Mouse (Mus musculus): ENCODE results near the gene Lonp2. TPM values are rescaled to one million over a fixed set of nuclear protein-coding genes. Genes with fewer than 3 reads are reported as not detected.
A peak's percentile ranks its signal among the peaks of the same experiment; 100 is the strongest.

Gene Lonp2
- 106 TPM for polyA plus RNA-seq (2021)

DNA sequence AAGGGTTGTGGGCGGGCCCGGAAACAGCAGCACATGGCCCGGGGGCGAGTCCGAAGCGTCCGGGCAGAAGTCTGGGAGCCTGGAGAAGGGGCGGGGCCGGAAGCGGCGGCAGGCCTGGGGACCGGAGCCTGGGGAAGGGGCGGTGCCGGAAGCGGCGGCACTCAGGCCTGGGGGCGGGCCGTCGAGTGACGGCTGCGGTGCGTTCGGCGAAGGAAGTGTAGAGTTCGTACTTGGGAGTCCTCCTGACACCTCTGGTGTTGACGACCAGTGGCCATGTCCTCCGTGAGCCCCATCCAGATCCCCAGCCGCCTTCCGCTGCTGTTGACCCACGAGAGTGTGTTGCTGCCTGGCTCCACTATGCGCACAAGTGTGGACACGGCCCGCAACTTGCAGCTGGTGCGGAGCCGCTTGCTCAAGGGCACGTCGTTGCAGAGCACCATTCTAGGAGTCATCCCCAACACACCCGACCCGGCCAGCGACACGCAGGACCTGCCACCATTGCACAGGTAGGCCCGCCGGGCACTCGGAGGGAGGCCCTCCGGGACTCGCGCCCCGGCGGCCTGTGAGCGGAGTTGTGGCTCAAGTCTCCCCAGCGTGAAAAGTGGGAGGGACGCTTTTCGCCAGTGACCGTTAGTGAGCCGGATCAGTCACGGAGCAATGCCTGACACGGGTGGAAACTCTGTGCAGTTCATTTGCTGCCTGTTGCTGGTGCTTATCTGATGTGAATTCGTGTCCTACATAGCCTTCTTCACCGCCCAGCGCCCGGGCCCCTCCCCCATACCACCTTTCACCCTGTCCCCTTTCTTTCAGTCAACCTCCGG is at the start of gene Lonp2:
Lonp2 (plus strand) TSS at position 133 of the 821 bp plus-strand sequence.
- TF ChIP-seq CTCF (IDR thresholded peaks at IDR 0.05), result no peak
- no peaks in the 10 kb centered on the region for H3K27me3 ChIP-seq
- POLR2A ChIA-PET, result no interaction called here
- CTCF ChIA-PET, result no interaction called here
- ATAC-seq (peak; percentile 94), DNase-seq (ENCODE audit: low read depth, low spot score) (peak; percentile 53)
- in situ Hi-C loops (cut with MboI; ENCODE audit: low pct_unique_long_range_greater_than_20kb), result no loop called here

DNA sequence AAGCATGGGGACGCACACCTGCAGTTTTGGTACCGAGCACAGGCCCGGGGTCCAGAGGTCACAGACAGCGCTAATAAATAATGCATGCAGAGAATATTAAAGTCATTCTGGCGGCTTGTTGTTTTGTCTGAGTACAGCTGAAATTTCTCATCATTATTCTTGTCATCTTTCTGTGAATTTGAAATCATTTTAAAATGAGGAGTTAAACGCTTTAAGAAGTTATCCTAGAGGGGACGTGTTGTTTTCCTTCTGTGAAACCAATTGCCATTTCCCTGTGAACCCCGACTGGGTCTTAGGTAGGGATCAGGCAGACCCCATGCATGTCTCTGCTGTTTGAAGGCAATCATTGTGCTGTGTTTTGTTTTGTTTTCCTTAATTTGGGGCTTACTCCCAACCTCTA is 46.3 kb upstream of the Lonp2 start:
- no peaks in the 10 kb centered on the region for H3K27me3 ChIP-seq
- no peak for DNase-seq (ENCODE audit: low read depth, low spot score)
- POLR2A ChIA-PET, result no interaction called here
- CTCF ChIA-PET, result interaction anchor here (1.0 to 2.6 kb wide), 2 partner anchors 11 to 15 kb away, joined by 4 to 7 read pairs; no protein-coding TSS in a partner anchor
- TF ChIP-seq CTCF (IDR thresholded peaks at IDR 0.05), result no peak
- in situ Hi-C loops (cut with MboI; ENCODE audit: low pct_unique_long_range_greater_than_20kb), result no loop called here
- ATAC-seq, result no peak

DNA sequence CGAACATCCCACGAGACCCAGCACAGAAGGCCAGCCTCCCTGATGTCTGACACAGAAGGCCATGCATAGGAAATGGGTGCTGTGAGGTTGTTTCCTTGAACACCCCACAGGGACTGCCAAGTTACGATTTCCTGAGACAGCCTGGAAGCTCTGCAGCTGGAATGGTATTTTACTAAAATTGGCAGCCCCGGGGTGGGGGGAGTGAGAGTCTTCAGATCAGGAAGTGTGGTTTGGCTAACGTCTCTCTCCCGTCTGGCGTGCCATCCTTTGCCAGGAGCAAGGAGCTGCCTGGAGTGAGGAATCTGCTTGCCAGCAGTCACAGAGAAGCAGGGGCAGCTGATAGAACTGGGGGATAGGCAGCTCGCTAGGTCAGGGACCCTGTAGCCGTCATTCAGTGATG is 45.8 kb upstream of the Lonp2 start:
- no peak for ATAC-seq
- in situ Hi-C loops (cut with MboI; ENCODE audit: low pct_unique_long_range_greater_than_20kb), result no loop called here
- no peak for DNase-seq (ENCODE audit: low read depth, low spot score)
- POLR2A ChIA-PET, result no interaction called here
- CTCF ChIA-PET, result interaction anchor here (1.0 to 2.6 kb wide), 2 partner anchors 12 to 16 kb away, joined by 4 to 7 read pairs; no protein-coding TSS in a partner anchor
- TF ChIP-seq CTCF (IDR thresholded peaks at IDR 0.05), result no peak
- no peaks in the 10 kb centered on the region for H3K27me3 ChIP-seq

DNA sequence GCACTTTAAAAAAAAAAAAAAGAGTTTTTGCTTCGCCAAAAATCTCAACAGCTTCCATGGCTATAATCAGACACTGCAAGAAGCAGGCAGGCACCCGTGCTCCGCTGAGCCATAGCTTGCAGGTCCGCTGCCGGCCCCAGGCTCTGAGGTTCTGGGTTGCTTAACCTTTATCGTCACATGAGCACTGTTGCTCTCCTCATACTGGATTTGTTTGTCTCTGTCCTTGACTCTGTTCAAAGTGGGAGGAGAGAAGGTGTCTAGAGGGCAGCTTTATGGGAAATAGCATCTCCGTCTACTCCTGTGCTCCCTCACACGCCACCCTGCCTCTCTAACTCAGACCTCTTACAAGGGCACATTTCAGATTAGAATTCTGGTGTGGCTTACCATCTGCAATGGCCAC is 45.1 kb upstream of the Lonp2 start:
- POLR2A ChIA-PET, result no interaction called here
- in situ Hi-C loops (cut with MboI; ENCODE audit: low pct_unique_long_range_greater_than_20kb), result no loop called here
- H3K27me3 ChIP-seq, result no peaks in the 10 kb centered on the region
- peak; percentile 71 for ATAC-seq
- CTCF ChIA-PET, result interaction anchor here (1.0 kb wide), 1 partner anchor 12 kb away, joined by 4 read pairs; no protein-coding TSS in a partner anchor
- DNase-seq (ENCODE audit: low read depth, low spot score), result peak; percentile 25
- TF ChIP-seq CTCF (IDR thresholded peaks at IDR 0.05), result no peak

DNA sequence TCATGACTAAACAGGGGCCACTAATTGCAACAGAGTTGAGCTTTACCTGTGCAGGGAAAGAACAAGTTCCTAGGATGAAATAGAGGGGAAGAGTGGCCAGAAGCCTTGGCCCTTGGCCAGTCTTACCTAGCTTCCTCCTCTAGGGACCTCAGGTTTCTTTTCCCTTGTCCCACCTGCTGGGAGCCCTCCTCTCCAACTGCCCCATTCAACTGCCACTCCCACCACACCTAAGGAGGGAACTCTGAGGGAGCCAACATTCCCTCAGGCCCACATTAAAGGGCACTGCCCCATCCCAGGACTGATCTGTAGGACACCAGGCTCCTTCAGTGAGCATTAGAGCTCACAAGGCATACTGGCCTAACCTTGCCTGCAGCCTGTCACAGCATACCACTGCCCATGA is 43.4 kb upstream of the Lonp2 start, which contains the start of gene Abcc12:
Abcc12 (minus strand) TSS at position 229 of the 400 bp plus-strand sequence.
- no peak for TF ChIP-seq CTCF (IDR thresholded peaks at IDR 0.05)
- ATAC-seq (no peak), DNase-seq (ENCODE audit: low read depth, low spot score) (no peak)
- POLR2A ChIA-PET, result no interaction called here
- CTCF ChIA-PET, result interaction anchor here (1.2 kb wide), 1 partner anchor 44 kb away, joined by 6 read pairs; no protein-coding TSS in a partner anchor
- in situ Hi-C loops (cut with MboI; ENCODE audit: low pct_unique_long_range_greater_than_20kb), result loop anchor here (10.0 kb wide), 3 partner anchors 516 to 1116 kb away; no protein-coding TSS in a partner anchor
- no peaks in the 10 kb centered on the region for H3K27me3 ChIP-seq

DNA sequence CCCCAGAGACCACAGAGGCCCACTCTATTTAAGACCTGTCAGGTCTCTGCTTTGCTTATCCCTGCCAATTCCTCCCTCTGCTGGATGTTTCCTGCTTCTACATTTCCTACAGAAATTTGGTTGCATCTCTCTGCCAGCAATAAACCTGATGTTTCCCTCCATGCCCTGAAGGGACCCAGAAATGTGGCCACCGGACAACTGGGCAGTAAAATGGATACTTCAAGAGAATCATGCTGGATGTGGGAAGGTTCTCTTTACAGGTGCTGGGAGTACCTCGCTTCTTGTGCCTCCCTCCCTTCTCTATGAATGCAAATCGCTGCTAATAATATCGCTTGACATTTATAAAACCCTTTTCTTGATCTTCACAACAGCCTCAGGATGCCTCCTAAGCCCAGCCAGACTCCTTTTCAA is 41.9 kb upstream of the Lonp2 start:
- in situ Hi-C loops (cut with MboI; ENCODE audit: low pct_unique_long_range_greater_than_20kb), result loop anchor here (10.0 kb wide), 3 partner anchors 517 to 1117 kb away; no protein-coding TSS in a partner anchor
- ATAC-seq (no peak), DNase-seq (ENCODE audit: low read depth, low spot score) (no peak)
- POLR2A ChIA-PET, result no interaction called here
- no peaks in the 10 kb centered on the region for H3K27me3 ChIP-seq
- CTCF ChIA-PET, result interaction anchor here (1.1 to 1.3 kb wide), 2 partner anchors 42 to 883 kb away, joined by 3 read pairs; no protein-coding TSS in a partner anchor
- TF ChIP-seq CTCF (IDR thresholded peaks at IDR 0.05), result peak; percentile 57

DNA sequence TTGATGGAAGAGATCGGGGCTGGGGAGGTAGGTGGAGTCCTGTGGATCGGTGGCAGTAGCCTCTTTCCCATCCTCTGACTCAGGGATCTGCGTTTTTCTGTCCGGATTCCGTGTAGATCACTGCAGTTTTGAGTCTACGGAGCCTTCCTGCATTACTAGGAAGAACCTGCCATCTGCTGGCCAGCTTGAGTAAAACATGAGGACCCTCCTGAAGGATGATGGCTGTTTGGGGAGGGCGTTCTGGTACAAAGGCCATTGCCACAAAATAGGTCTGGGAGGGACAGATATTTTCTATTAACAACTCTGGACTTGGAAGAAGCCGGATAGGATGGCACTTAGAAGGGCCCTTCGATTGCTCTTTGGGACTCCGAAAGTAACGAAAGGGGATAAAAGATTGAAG is 38.7 kb upstream of the Lonp2 start:
- in situ Hi-C loops (cut with MboI; ENCODE audit: low pct_unique_long_range_greater_than_20kb), result loop anchor here (5.0 to 10.0 kb wide), 5 partner anchors 322 to 1120 kb away; no protein-coding TSS in a partner anchor
- DNase-seq (ENCODE audit: low read depth, low spot score) (peak; percentile 47), ATAC-seq (peak; percentile 88)
- ChIA-PET CTCF (interaction anchor here (0.7 to 3.7 kb wide), 34 partner anchors 9 to 1124 kb away, joined by 3 to 48 read pairs (median 5); partner anchors contain the start of gene Neto2), POLR2A (interaction anchor here (0.6 to 1.2 kb wide), 3 partner anchors 49 to 868 kb away, joined by 3 to 4 read pairs (median 3); no protein-coding TSS in a partner anchor)
- H3K27me3 ChIP-seq, result no peaks in the 10 kb centered on the region
- peak; percentile 76 for TF ChIP-seq CTCF (IDR thresholded peaks at IDR 0.05)

DNA sequence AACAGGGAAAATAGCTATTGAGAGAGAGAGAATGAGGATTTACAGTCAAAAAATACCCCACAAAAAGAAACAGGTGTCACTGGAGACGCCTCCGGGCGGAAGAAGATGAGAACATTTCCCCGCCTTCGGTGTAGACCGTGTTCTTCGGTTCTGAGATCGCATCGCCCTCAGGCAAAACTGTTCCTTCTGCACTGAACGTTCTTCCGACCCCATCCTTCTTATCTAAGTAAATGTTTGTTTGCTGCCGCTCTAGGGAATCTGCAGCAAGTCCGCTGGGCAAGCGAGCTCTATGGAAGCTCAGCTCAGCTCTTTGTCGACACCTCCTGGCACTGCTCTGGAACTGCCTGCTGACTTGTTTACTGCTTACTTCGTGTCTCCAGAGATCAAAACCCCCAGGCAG is 38.3 kb upstream of the Lonp2 start:
- peak; percentile 82 for ATAC-seq
- in situ Hi-C loops (cut with MboI; ENCODE audit: low pct_unique_long_range_greater_than_20kb), result loop anchor here (5.0 to 10.0 kb wide), 5 partner anchors 322 to 1121 kb away; no protein-coding TSS in a partner anchor
- ChIA-PET CTCF (interaction anchor here (0.7 to 3.7 kb wide), 40 partner anchors 9 to 1124 kb away, joined by 3 to 48 read pairs (median 4); partner anchors contain the start of gene Neto2), POLR2A (interaction anchor here (0.6 to 1.2 kb wide), 4 partner anchors 49 to 868 kb away, joined by 3 to 5 read pairs (median 4); no protein-coding TSS in a partner anchor)
- TF ChIP-seq CTCF (IDR thresholded peaks at IDR 0.05), result peak; percentile 95
- no peaks in the 10 kb centered on the region for H3K27me3 ChIP-seq
- peak; percentile 35 for DNase-seq (ENCODE audit: low read depth, low spot score)

DNA sequence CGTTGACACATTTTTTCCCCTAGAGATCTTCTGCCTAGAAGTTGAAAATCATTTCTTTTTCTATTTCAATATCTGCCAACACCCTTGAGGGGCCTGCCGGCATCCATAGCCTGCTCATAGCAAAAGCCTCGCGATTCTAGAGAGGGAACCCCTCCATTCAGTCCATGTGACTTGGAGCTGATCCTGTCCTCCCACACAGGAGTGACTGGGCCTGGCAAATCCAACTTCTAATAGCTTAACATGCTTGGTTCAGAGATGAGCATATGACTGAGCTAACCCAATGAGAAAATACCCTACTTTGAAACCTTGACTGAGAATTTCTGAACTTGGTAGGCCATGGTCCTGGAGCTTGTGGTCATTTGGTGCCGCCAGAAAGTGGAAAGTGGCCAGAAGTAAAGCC is 37.8 kb upstream of the Lonp2 start:
- TF ChIP-seq CTCF (IDR thresholded peaks at IDR 0.05), result no peak
- no peaks in the 10 kb centered on the region for H3K27me3 ChIP-seq
- ATAC-seq (no peak), DNase-seq (ENCODE audit: low read depth, low spot score) (no peak)
- CTCF ChIA-PET, result interaction anchor here (0.8 to 3.7 kb wide), 32 partner anchors 10 to 1054 kb away, joined by 3 to 48 read pairs (median 5); partner anchors contain the start of gene Neto2
- in situ Hi-C loops (cut with MboI; ENCODE audit: low pct_unique_long_range_greater_than_20kb), result loop anchor here (5.0 to 10.0 kb wide), 5 partner anchors 321 to 1121 kb away; no protein-coding TSS in a partner anchor
- POLR2A ChIA-PET, result interaction anchor here (0.6 to 1.2 kb wide), 3 partner anchors 142 to 869 kb away, joined by 3 to 5 read pairs (median 4); no protein-coding TSS in a partner anchor

DNA sequence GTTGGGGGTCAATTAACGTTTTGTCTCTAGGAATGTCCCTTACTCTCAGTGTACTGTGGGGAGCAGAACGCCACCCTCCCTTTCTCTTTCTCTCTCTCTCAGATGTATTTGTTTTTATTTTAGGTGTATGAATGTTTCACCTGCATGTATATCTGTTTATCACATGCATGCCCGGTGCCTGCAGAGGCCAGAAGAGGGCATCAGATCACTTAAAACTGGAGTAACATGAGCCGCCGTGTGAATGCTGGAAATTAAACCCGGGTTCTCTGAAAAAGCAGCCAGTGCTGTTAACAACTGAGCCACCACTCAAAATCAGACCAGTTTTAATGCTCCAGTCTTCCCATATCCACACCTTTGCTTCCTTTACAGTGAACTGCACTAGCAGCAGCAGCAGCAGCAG is 37.2 kb upstream of the Lonp2 start:
- in situ Hi-C loops (cut with MboI; ENCODE audit: low pct_unique_long_range_greater_than_20kb), result loop anchor here (5.0 to 10.0 kb wide), 5 partner anchors 321 to 1122 kb away; no protein-coding TSS in a partner anchor
- DNase-seq (ENCODE audit: low read depth, low spot score) (no peak), ATAC-seq (no peak)
- peak; percentile 65 for TF ChIP-seq CTCF (IDR thresholded peaks at IDR 0.05)
- H3K27me3 ChIP-seq, result no peaks in the 10 kb centered on the region
- POLR2A ChIA-PET, result no interaction called here
- CTCF ChIA-PET, result interaction anchor here (0.8 to 3.7 kb wide), 25 partner anchors 9 to 1055 kb away, joined by 3 to 48 read pairs (median 5); partner anchors contain the start of gene Neto2
